Mouse (Mus musculus) liver, adult 2 months (tissue): ENCODE data around the gene Bhmt2.

Experiments
- CTCF ChIP-seq: fragments of 200-500 bp; IDR thresholded peaks from 2 replicates; pipeline ENCODE4 v1.5.1; 2011; ENCODE audit warnings: low read depth, low read length, control low read depth
- POLR2A ChIP-seq: fragments of 200-500 bp; IDR thresholded peaks from 2 replicates; pipeline ENCODE4 v1.6.1; 2011; ENCODE audit warnings: low read length, control low read depth; ENCODE audit not compliant: insufficient read depth; ENCODE audit errors: extremely low read depth

DNA sequence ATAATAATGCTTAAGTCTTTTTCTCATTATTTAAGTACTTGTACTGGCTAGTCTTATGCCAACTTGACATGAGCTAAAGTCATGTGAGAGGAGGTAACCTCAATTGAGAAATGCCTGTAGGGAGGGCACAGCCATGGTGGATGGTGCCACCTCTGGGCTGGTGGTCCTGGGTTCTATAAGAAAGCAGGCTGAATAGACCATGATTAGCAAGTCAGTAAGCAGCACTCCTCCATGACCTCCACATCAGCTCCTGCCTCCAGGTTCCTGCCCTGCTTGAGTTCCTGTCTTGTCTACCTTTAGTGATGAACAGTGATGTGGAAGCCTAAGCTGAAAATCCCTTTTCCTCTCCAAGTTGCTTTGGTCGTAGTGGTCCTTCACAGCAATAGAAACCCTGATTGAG lies 16.7 kb upstream of the Bhmt2 start:
- no peak for TF ChIP-seq CTCF
- no peak for TF ChIP-seq POLR2A
